Mouse (Mus musculus): ENCODE results near the gene Efcab9.
"Not testable (repeated sequence)": the region's sequence is repeated elsewhere in the genome, so short reads cannot be mapped to it uniquely, and the experiment has no call there.

Gene Efcab9

GRCm38 (mm10) chr11:32538435-32538834 is 6.6 kb upstream of the Efcab9 start:
- no peak for DNase-seq (ENCODE audit: low spot score)

- no peak for DNase-seq (ENCODE audit: low spot score)
Measured at GRCm38 (mm10) chr11:32536954-32537353, 5.1 kb upstream of the Efcab9 start.

GRCm38 (mm10) chr11:32535646-32536045 is 3.8 kb upstream of the Efcab9 start:
- no peak for DNase-seq (ENCODE audit: low spot score)

- DNase-seq (ENCODE audit: low spot score), result no peak
Measured at GRCm38 (mm10) chr11:32534453-32535075, 2.7 kb upstream of the Efcab9 start.

GRCm38 (mm10) chr11:32533482-32534261 is 1.8 kb upstream of the Efcab9 start:
- DNase-seq (ENCODE audit: low spot score), result no peak

- DNase-seq (ENCODE audit: low spot score), result peak; percentile 72
Measured at GRCm38 (mm10) chr11:32532765-32533481, 1.0 kb upstream of the Efcab9 start, which contains the start of gene Stk10. Gene Stk10 (plus strand): TSS chr11:32533305.

GRCm38 (mm10) chr11:32530151-32530550 is 1.7 kb downstream of the Efcab9 start:
- DNase-seq (ENCODE audit: low spot score), result no peak

GRCm38 (mm10) chr11:32527006-32527405 is 4.9 kb downstream of the Efcab9 start:
- no peak for DNase-seq (ENCODE audit: low spot score)

GRCm38 (mm10) chr11:32524122-32524920 is 7.6 kb downstream of the Efcab9 start:
- no peak for DNase-seq (ENCODE audit: low spot score)

GRCm38 (mm10) chr11:32521246-32521645 is 10.6 kb downstream of the Efcab9 start:
- no peak for DNase-seq (ENCODE audit: low spot score)

GRCm38 (mm10) chr11:32519354-32519753 is 12.5 kb downstream of the Efcab9 start:
- DNase-seq (ENCODE audit: low spot score), result no peak

- DNase-seq (ENCODE audit: low spot score), result no peak
Measured at GRCm38 (mm10) chr11:32518770-32519169, 13.1 kb downstream of the Efcab9 start.

GRCm38 (mm10) chr11:32516916-32517712 is 14.8 kb downstream of the Efcab9 start:
- no peak for DNase-seq (ENCODE audit: low spot score)

- DNase-seq (ENCODE audit: low spot score), result no peak
Measured at GRCm38 (mm10) chr11:32516091-32516490, 15.8 kb downstream of the Efcab9 start.

- not testable (repeated sequence) for DNase-seq (ENCODE audit: low spot score)
Measured at GRCm38 (mm10) chr11:32514853-32515252, 17.0 kb downstream of the Efcab9 start.

- no peak for DNase-seq (ENCODE audit: low spot score)
Measured at GRCm38 (mm10) chr11:32510930-32511329, 21.0 kb downstream of the Efcab9 start.

GRCm38 (mm10) chr11:32505091-32505739 is 26.7 kb downstream of the Efcab9 start:
- no peak for DNase-seq (ENCODE audit: low spot score)

- DNase-seq (ENCODE audit: low spot score), result no peak
Measured at GRCm38 (mm10) chr11:32503711-32504110, 28.2 kb downstream of the Efcab9 start.

GRCm38 (mm10) chr11:32499931-32500330 is 31.9 kb downstream of the Efcab9 start:
- DNase-seq (ENCODE audit: low spot score), result no peak

- DNase-seq (ENCODE audit: low spot score), result no peak
Measured at GRCm38 (mm10) chr11:32498757-32499535, 32.9 kb downstream of the Efcab9 start.
